Mouse (Mus musculus) stomach, postnatal 0 days (tissue): Measurements from ENCODE around the gene Aldh16a1. TPM values are rescaled to one million over a fixed set of nuclear protein-coding genes. Genes with fewer than 3 reads are reported as not detected.
"Not testable (repeated sequence)": the region's sequence is repeated elsewhere in the genome, so short reads cannot be mapped to it uniquely, and the experiment has no call there.

Experiments
- ATAC-seq: fragments of 200-750 bp; cut with Nextera tagmentation; 2 replicates; pipeline ENCODE4 v1.8.0; 2017; ENCODE audit not compliant: low FRiP score, low TSS enrichment
- DNase-seq: peaks from one replicate; pipeline ENCODE4 v3.0.0-alpha.2; 2016; ENCODE audit warnings: low spot score
- H3K27ac ChIP-seq: fragments of 300-500 bp; sonication (generic); replicated peaks from 2 replicates; pipeline ENCODE4 v1.5.1; 2014; ENCODE audit warnings: mild to moderate bottlenecking, control low read depth
- H3K27me3 ChIP-seq: fragments of 300-500 bp; sonication (generic); 2 replicates; pipeline ENCODE4 v1.6.1; 2014; ENCODE audit warnings: low read length; ENCODE audit not compliant: control insufficient read depth, insufficient read depth
- H3K36me3 ChIP-seq: fragments of 300-500 bp; sonication (generic); 2 replicates; pipeline ENCODE4 v1.6.1; 2014; ENCODE audit warnings: low read length, mixed read lengths; ENCODE audit not compliant: control insufficient read depth, insufficient read depth
- H3K4me1 ChIP-seq: fragments of 300-500 bp; sonication (generic); replicated peaks from 2 replicates; pipeline ENCODE4 v1.6.1; 2014; ENCODE audit warnings: antibody characterized with exemption; ENCODE audit not compliant: control insufficient read depth, insufficient read depth
- H3K4me2 ChIP-seq: fragments of 300-500 bp; sonication (generic); replicated peaks from 2 replicates; pipeline ENCODE4 v1.6.1; 2014; ENCODE audit warnings: low read depth, mild to moderate bottlenecking, control low read depth, moderate library complexity
- H3K4me3 ChIP-seq: fragments of 300-500 bp; sonication (generic); 2 replicates; pipeline ENCODE4 v1.5.1; 2014; ENCODE audit warnings: low read depth, low read length, control low read depth
- H3K9ac ChIP-seq: fragments of 300-500 bp; sonication (generic); 2 replicates; pipeline ENCODE4 v1.6.1; 2014; ENCODE audit warnings: mild to moderate bottlenecking, low read length, control low read depth, mixed read lengths
- H3K9me3 ChIP-seq: fragments of 300-500 bp; sonication (generic); 2 replicates; pipeline ENCODE4 v1.6.1; 2016; ENCODE audit warnings: low read length; ENCODE audit not compliant: control insufficient read depth
- CTCF ChIP-seq: IDR thresholded peaks from 2 replicates; pipeline ENCODE4 v1.5.1; 2016; ENCODE audit warnings: antibody characterized with exemption, low read depth, mild to moderate bottlenecking, moderate library complexity
- EP300 ChIP-seq: optimal IDR thresholded peaks from 2 replicates; pipeline ENCODE3; 2016; ENCODE audit warnings: antibody characterized with exemption
- WGBS: fragments of 180-500 bp; shearing (Covaris S2); extraction: QIAGEN DNeasy Blood & Tissue Kit; methylation state at CpG from one replicate; pipeline ENCODE4 v1.1.7; 2014; 5-methylcytosine and 5-hydroxymethylcytosine counted together
- polyA plus RNA-seq: library from polyadenylated mRNA; unstranded; fragments of >200 nt; fragmentation: Nextera tagmentation; extraction: Ambion mirVana; gene quantifications from 2 replicates; pipeline ENCODE4 v1.2.1, GENCODE M21; 2015

Gene Aldh16a1
- polyA plus RNA-seq, 1 experiment from 2014 or later: 24.6 TPM

DNA sequence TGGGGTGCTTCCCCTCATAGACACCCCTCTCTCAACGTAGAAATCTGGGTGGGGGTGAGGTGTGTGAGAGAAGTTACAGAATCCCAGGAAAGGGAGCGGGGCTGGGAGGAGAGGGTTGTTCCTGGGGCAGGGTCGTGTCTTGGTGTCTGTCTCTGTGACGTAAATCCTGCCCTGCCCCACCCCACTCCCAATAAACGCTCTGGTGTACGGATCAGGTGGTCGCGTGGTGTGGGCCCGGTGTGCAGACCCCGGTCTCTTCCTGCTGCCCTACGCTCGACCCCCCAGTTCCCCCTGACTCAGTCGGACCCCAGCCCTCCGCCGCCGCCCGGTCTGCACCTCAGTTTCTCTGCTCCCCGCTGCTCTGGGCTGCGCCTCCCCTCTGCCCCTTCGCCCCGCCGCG is 21.5 kb upstream of the Aldh16a1 start:
- WGBS: 2% methylated on average over 23 of the region's 23 CpGs
- ATAC-seq: no peak
- Histone ChIP-seq H3K27me3 (peaks cover 23% of the 10 kb centered on the region; the same call in 1 of the 2 replicates), H3K4me1 (0 out of 2 replicates have a peak, but pooled peaks cover 6% of the 10 kb centered on the region), H3K36me3 (no peaks in the 10 kb centered on the region), H3K4me3 (peak overlapping the region; percentile 6; the same call in 1 of the 2 replicates), H3K9ac (no peak overlapping the region), H3K4me2 (no peak overlapping the region), H3K9me3 (no peaks in the 10 kb centered on the region), H3K27ac (no peak overlapping the region)
- TF ChIP-seq EP300: no peak
- no peak for TF ChIP-seq CTCF
- no peak for DNase-seq

DNA sequence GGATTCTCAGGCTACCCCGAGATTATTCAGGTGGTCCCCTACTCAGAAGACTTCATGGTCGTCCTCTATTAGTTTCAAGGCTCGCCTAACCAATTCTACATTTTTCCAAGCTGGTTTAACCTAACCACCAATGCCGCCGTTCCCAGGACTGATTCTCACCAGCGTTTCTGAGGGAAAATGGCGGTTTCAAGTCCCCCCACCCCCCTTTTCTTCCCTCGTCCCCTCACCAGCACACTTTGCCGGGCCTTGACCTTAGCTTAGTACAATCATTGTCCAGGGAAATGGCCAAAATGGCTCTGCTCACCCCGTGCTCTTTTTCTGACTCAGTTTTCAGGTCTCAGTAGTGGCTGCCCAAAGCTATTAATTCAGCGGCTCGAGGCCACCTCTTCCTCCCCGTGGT is 21.0 kb upstream of the Aldh16a1 start:
- 0 out of 2 replicates have a peak, but pooled peaks cover 6% of the 10 kb centered on the region for H3K4me1 ChIP-seq
- TF ChIP-seq CTCF (no peak), EP300 (no peak)
- no peaks in the 10 kb centered on the region for H3K36me3 ChIP-seq
- no peak overlapping the region for H3K9ac ChIP-seq
- H3K9me3 ChIP-seq: no peaks in the 10 kb centered on the region
- ATAC-seq (no peak), DNase-seq (no peak)
- no peak overlapping the region for H3K27ac ChIP-seq
- H3K4me2 ChIP-seq: no peak overlapping the region
- H3K4me3 ChIP-seq: no peak overlapping the region
- peaks cover 20% of the 10 kb centered on the region; the same call in 1 of the 2 replicates for H3K27me3 ChIP-seq
- 3% methylated on average over 13 of the region's 13 CpGs for WGBS

DNA sequence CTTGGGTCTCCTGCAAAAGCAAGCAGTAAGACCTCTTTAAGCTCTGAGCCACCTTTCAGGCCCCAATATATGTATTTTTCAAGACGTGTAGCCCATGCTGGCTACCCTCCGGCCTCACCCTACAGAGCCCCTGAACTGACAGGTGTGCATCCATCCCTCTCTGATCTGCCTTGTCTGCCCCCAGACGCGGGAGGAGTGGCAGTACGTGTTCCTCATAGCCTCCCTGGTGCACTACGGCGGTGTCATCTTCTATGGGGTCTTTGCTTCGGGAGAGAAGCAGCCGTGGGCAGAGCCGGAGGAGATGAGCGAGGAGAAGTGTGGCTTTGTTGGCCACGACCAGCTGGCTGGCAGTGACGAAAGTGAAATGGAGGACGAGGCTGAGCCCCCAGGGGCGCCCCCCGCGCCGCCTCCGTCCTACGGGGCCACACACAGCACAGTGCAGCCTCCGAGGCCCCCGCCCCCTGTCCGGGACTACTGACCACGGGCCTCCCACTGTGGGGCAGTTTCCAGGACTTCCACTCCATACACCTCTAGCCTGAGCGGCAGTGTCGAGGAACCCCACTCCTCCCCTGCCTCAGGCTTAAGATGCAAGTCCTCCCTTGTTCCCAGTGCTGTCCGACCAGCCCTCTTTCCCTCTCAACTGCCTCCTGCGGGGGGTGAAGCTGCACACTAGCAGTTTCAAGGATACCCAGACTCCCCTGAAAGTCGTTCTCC is 20.3 kb upstream of the Aldh16a1 start:
- Histone ChIP-seq H3K4me1 (0 out of 2 replicates have a peak, but pooled peaks cover 6% of the 10 kb centered on the region), H3K27ac (no peak overlapping the region), H3K27me3 (peaks cover 17% of the 10 kb centered on the region; the same call in 1 of the 2 replicates), H3K9me3 (peaks cover 6% of the 10 kb centered on the region), H3K4me2 (no peak overlapping the region), H3K4me3 (no peak overlapping the region), H3K9ac (no peak overlapping the region), H3K36me3 (no peaks in the 10 kb centered on the region)
- TF ChIP-seq EP300 (no peak), CTCF (no peak)
- no peak for ATAC-seq
- WGBS: 5% methylated on average over 26 of the region's 29 CpGs
- no peak for DNase-seq

DNA sequence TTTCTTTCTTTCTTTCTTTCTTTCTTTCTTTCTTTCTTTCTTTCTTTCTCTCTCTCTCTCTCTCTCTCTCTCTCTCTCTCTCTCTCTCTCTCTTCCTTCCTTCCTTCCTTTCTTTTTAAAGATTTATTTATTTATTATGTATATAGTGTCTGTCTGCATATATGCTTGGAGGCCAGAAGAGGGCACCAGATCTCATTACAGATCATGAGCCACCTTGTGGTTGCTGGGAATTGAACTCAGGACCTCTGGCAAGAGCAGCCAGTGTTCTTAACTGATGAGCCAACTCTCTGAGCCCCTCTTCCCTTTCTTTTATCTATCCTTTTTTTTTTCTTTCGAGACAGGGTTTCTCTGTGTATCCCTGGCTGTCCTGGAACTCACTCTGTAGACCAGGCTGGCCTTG is 19.4 kb upstream of the Aldh16a1 start:
- ATAC-seq, DNase-seq: not testable (repeated sequence)

DNA sequence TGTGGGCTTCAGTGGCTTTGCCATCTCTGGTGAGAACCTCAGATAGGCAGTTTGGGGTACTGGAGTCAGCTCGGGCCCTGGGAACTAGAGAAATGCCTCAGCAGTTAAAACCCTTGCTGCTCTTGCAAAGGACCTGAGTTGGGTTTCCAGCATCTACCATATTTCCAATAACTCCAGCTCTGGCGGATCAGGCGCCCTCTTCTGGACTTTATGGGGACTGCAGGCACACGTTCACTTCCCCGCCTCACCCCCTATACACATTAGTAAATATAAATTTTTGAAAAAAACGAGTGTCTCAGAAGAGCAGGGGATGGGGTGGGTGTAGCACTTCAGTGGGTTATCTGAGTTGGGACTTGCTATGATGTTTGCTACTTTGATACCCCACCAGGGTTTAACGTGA is 18.6 kb upstream of the Aldh16a1 start:
- Histone ChIP-seq H3K36me3 (no peaks in the 10 kb centered on the region), H3K4me3 (no peak overlapping the region), H3K4me2 (no peak overlapping the region), H3K27me3 (peaks cover 21% of the 10 kb centered on the region; the same call in 1 of the 2 replicates), H3K27ac (no peak overlapping the region), H3K9me3 (peaks cover 11% of the 10 kb centered on the region), H3K9ac (no peak overlapping the region), H3K4me1 (0 out of 2 replicates have a peak, but pooled peaks cover 6% of the 10 kb centered on the region)
- 59% methylated on average over 7 of the region's 7 CpGs for WGBS
- no peak for ATAC-seq
- no peak for DNase-seq
- TF ChIP-seq CTCF (peak; percentile 48), EP300 (no peak)

More for the DNA sequence above, 19.4 kb upstream of the Aldh16a1 start:
- H3K4me1 ChIP-seq, H3K9ac ChIP-seq, H3K36me3 ChIP-seq, H3K27ac ChIP-seq, H3K4me2 ChIP-seq, H3K4me3 ChIP-seq: not testable (repeated sequence)
- H3K9me3 ChIP-seq: peaks cover 11% of the 10 kb centered on the region
- TF ChIP-seq CTCF: peak; percentile 69
- 53% methylated on average over 1 of the region's 1 CpGs for WGBS
- peaks cover 21% of the 10 kb centered on the region; the same call in 1 of the 2 replicates for H3K27me3 ChIP-seq

DNA sequence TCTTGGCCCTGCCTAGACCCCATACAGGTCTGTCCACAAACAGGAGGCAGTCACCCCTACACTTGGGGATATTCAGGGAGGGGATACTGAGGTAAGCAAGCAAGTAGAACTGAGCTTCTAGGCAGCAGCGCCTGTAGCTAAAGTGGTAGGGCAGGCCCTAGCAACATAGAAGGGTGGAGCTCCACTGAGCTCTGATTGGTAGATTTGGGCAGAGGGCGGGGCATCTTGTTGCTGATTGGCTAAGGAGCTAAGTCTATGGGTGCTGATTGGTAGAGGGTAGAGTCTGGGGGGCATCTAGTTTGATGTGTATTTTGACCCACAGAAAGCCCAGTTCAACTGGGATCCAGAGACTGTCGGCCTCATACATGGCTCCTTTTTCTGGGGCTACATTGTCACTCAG is 15.1 kb upstream of the Aldh16a1 start:
- DNase-seq: no peak
- H3K4me1 ChIP-seq: no peaks in the 10 kb centered on the region
- no peak overlapping the region for H3K27ac ChIP-seq
- 91% methylated on average over 3 of the region's 3 CpGs for WGBS
- peaks cover 20% of the 10 kb centered on the region; the same call in 1 of the 2 replicates for H3K27me3 ChIP-seq
- H3K36me3 ChIP-seq: no peaks in the 10 kb centered on the region
- no peak for ATAC-seq
- peaks cover 11% of the 10 kb centered on the region for H3K9me3 ChIP-seq
- no peak overlapping the region for H3K4me3 ChIP-seq
- no peak overlapping the region for H3K4me2 ChIP-seq
- no peak for TF ChIP-seq CTCF
- no peak overlapping the region for H3K9ac ChIP-seq
